ENCODE assay signal across 13 mouse cellular contexts in genomic region chr19:56363721-56364460, GRCm38 (mm10). TPM values are rescaled to one million over a fixed set of nuclear protein-coding genes. Genes with fewer than 3 reads are reported as not detected.
DNase-seq lines count a peak whose midpoint lies in the region; ATAC-seq and TF ChIP-seq lines count a peak whose summit lies in the region.
"Had no signal": no experiment of that assay in that cellular context is flagged by ENCODE, and none has a peak within 500 bp of the region (broad histone marks: within the 10 kb centered on the region; RNA-seq: fewer than 3 reads in every experiment).

No protein-coding gene starts in this region.

- peak overlapping the region; percentile 21; the same call in 1 of the 2 replicates for H3K4me2 ChIP-seq in kidney, embryonic 15.5 days
- peak overlapping the region; percentile 6; the same call in 1 of the 2 replicates for H3K4me2 ChIP-seq in stomach, postnatal 0 days (replicated peaks; ENCODE audit: low read depth)
- H3K4me2 ChIP-seq: neural tube, embryonic 13.5 days had no signal

- no peaks in the 10 kb centered on the region for H3K27me3 ChIP-seq in kidney, embryonic 15.5 days
- H3K27me3 ChIP-seq in stomach, postnatal 0 days (ENCODE audit: control insufficient read depth, insufficient read depth, low read length) = no peaks in the 10 kb centered on the region
- H3K27me3 ChIP-seq: neural tube, embryonic 13.5 days had no signal

- DNase-seq in kidney, postnatal 36 days = no peak
- peak; percentile 50 for DNase-seq in urinary bladder, postnatal 14 days (ENCODE audit: low spot score)
- no peak for DNase-seq in urinary bladder, adult 18-20 months (ENCODE audit: low spot score in 2 of 2)
- no peak for DNase-seq in stomach, postnatal 0 days (ENCODE audit: low spot score)
- DNase-seq in right cerebral cortex, postnatal 4 days = no peak
- no peak for DNase-seq in cerebellum, postnatal 36 days
- DNase-seq: cerebellum, adult 8-10 months; heart, adult 18-20 months had no signal

- WGBS in kidney, embryonic 15.5 days = 50% methylated on average over 15 of the region's 15 CpGs
- WGBS in stomach, postnatal 0 days = 34% methylated on average over 15 of the region's 15 CpGs

- no peaks in the 10 kb centered on the region for H3K9me3 ChIP-seq in kidney, embryonic 15.5 days (replicated peaks)
- no peaks in the 10 kb centered on the region for H3K9me3 ChIP-seq in stomach, postnatal 0 days (ENCODE audit: control insufficient read depth, low read length)
- H3K9me3 ChIP-seq: neural tube, embryonic 13.5 days had no signal

- peak; percentile 34 for TF ChIP-seq EP300 in stomach, postnatal 0 days (optimal IDR thresholded peaks at IDR 0.05)

- no peaks in the 10 kb centered on the region for H3K36me3 ChIP-seq in kidney, embryonic 15.5 days
- no peaks in the 10 kb centered on the region for H3K36me3 ChIP-seq in stomach, postnatal 0 days (ENCODE audit: control insufficient read depth, insufficient read depth, low read length)
- H3K36me3 ChIP-seq: neural tube, embryonic 13.5 days had no signal

- peak; percentile 41 for TF ChIP-seq CTCF in stomach, postnatal 0 days (IDR thresholded peaks at IDR 0.05; ENCODE audit: low read depth)

- H3K27ac ChIP-seq in kidney, embryonic 15.5 days = no peak overlapping the region
- no peak overlapping the region for H3K27ac ChIP-seq in stomach, postnatal 0 days (replicated peaks)
- H3K27ac ChIP-seq: neural tube, embryonic 13.5 days had no signal

- no peak overlapping the region for H3K9ac ChIP-seq in kidney, embryonic 15.5 days
- no peak overlapping the region for H3K9ac ChIP-seq in stomach, postnatal 0 days (ENCODE audit: low read length)
- H3K9ac ChIP-seq: neural tube, embryonic 13.5 days had no signal

- no peak overlapping the region for H3K4me3 ChIP-seq in kidney, embryonic 15.5 days (replicated peaks)
- H3K4me3 ChIP-seq in stomach, postnatal 0 days (ENCODE audit: low read depth, low read length) = no peak overlapping the region
- H3K4me3 ChIP-seq: erythroblast, embryonic 14.5 days; neural tube, embryonic 13.5 days had no signal

- peaks cover 5% of the 10 kb centered on the region for H3K4me1 ChIP-seq in kidney, embryonic 15.5 days
- H3K4me1 ChIP-seq in stomach, postnatal 0 days (replicated peaks; ENCODE audit: control insufficient read depth, insufficient read depth) = peaks cover 3% of the 10 kb centered on the region; the same call in 1 of the 2 replicates
- H3K4me1 ChIP-seq: neural tube, embryonic 13.5 days had no signal

- ATAC-seq in kidney, embryonic 15.5 days (replicated peaks; ENCODE audit: low FRiP score) = no peak
- no peak for ATAC-seq in stomach, postnatal 0 days (ENCODE audit: low FRiP score, low TSS enrichment)
- ATAC-seq: activated CD4-positive, CD25-positive, alpha-beta regulatory T cell, adult 4 months; midbrain, embryonic 16.5 days had no signal

RNA-seq across cellular contexts. Expression of gene Nrap, which starts 25.9 kb away (rescaled TPM):
- polyA plus RNA-seq in kidney, embryonic 15.5 days (2015; fragmentation: Nextera tagmentation; extraction: Ambion mirVana) = 0.36 and 0.55 TPM in 2 replicates
- 0.33 and 0.41 TPM in 2 replicates for polyA plus RNA-seq in stomach, postnatal 0 days (2015; fragmentation: Nextera tagmentation; extraction: Ambion mirVana)
- polyA plus RNA-seq: activated CD4-positive, CD25-positive, alpha-beta regulatory T cell, adult 4 months had no signal

RNA-seq across cellular contexts. Expression of gene Casp7, which starts 33.0 kb away (rescaled TPM):
- polyA plus RNA-seq in kidney, embryonic 15.5 days (2015; fragmentation: Nextera tagmentation; extraction: Ambion mirVana) = 26.1 and 27.0 TPM in 2 replicates
- 17.9 and 20.8 TPM in 2 replicates for polyA plus RNA-seq in stomach, postnatal 0 days (2015; fragmentation: Nextera tagmentation; extraction: Ambion mirVana)
